In the genomic region with DNA sequence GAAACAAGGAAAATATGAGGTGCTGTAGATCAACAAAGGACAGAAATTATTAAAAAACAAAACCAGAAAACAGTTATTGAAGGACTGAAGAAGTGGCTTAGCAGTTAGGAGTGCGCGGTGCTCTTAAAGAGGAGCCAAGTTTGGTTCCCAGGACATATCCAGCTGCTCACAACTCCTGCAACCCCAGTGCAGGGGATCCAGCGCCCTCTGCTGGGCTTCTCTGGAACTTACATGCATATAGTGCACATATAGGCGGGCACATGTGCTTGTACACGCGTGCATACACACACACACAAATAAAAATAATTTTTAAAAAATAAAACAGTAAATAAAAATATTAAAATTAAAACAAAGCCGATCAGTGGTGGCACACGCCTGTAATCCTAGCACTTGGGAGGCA, we compare ENCODE assay signal across 8 mouse cellular contexts. TPM values are rescaled to one million over a fixed set of nuclear protein-coding genes. Genes with fewer than 3 reads are reported as not detected.
DNase-seq lines count a peak whose midpoint lies in the region; TF ChIP-seq lines count a peak whose summit lies in the region.
"Had no signal": no experiment of that assay in that cellular context is flagged by ENCODE, and none has a peak within 500 bp of the region (broad histone marks: within the 10 kb centered on the region; RNA-seq: fewer than 3 reads in every experiment).

No protein-coding gene starts in this region.

- peak; percentile 38 for DNase-seq in kidney, postnatal 10 days
- DNase-seq in kidney, postnatal 14 days, result no peak
- DNase-seq in ES-CJ7 (ENCODE audit: low read depth, low spot score), result peak; percentile 71
- peak; percentile 21 for DNase-seq in retina, embryonic 14.5 days (ENCODE audit: low spot score)
- no peak for DNase-seq in yolk sac, embryonic 10.5 days (ENCODE audit: low spot score)
- DNase-seq in natural killer cell, adult 2 months (ENCODE audit: low spot score in 2 of 2), result no peak

- 74% methylated on average over 8 of the region's 8 CpGs for WGBS in bone marrow, adult 2 months

- H3K27ac ChIP-seq in bone marrow, adult 2 months (ENCODE audit: control insufficient read depth, insufficient read depth, low read depth, low read length, poor library complexity), result no peak overlapping the region
- H3K27ac ChIP-seq: midbrain, embryonic 12.5 days had no signal

- H3K4me3 ChIP-seq in bone marrow, adult 2 months (replicated peaks; ENCODE audit: control insufficient read depth, low read depth, low read length), result no peak overlapping the region
- H3K4me3 ChIP-seq: midbrain, embryonic 12.5 days had no signal

- peak; percentile 56 for TF ChIP-seq CTCF in bone marrow, adult 2 months (IDR thresholded peaks at IDR 0.05; ENCODE audit: control insufficient read depth, insufficient read depth, low read length)

- H3K4me1 ChIP-seq in bone marrow, adult 2 months (ENCODE audit: control insufficient read depth, insufficient read depth, low read length), result no peaks in the 10 kb centered on the region; the same call in 1 of the 2 replicates
- H3K4me1 ChIP-seq: midbrain, embryonic 12.5 days had no signal

- TF ChIP-seq POLR2A in bone marrow, adult 2 months (IDR thresholded peaks at IDR 0.05; ENCODE audit: borderline replicate concordance, control insufficient read depth, low read depth, low read length), result no peak

RNA-seq across cellular contexts. Expression of a gene that starts 59.6 kb away (rescaled TPM):
- 23.6 and 44.9 TPM in 2 replicates for polyA plus RNA-seq in bone marrow, adult 2 months (2011; ENCODE audit: insufficient read depth, insufficient read length, low replicate concordance, missing spikeins)

Comparison
In these comparisons a context has a peak if more than half of its experiments do, and no peak if none do; other contexts are left out.
1. DNase-seq: peak in kidney, postnatal 10 days (single experiment), ES-CJ7 (single experiment) and retina, embryonic 14.5 days (single experiment); none in kidney, postnatal 14 days (single experiment), yolk sac, embryonic 10.5 days (single experiment) and natural killer cell, adult 2 months (0 of 2).